Mouse (Mus musculus): Measurements from ENCODE around the gene Sucla2. TPM values are rescaled to one million over a fixed set of nuclear protein-coding genes. Genes with fewer than 3 reads are reported as not detected.
A peak's percentile ranks its signal among the peaks of the same experiment; 100 is the strongest.

Sucla2 gene
- polyA plus RNA-seq, 1 experiment from 2014 or later: 127 TPM

DNA sequence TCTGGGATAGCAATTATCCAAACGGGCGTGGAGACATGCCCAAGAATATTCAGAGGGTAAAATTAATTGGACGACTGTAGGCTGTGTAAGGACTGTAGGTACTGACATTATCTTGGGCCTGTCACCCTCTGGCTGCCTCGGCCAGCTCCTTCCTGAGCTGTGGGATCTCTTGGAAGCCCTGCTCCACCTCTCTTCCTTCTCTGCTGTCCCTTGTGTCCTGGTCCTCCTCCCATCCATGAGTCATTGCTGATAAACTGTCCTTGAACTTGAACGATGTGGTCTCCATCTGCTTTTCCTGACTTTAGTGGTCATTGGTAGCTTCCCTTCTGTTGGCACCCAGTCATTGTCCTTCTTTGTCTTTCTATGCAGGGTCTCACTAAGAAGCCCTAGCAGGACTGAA lies 38.5 kb upstream of the Sucla2 start:
- DNase-seq (no peak), ATAC-seq (ENCODE audit: low FRiP score, low TSS enrichment) (no peak)
- no peaks in the 10 kb centered on the region for H3K27me3 ChIP-seq (ENCODE audit: control insufficient read depth, insufficient read depth, low read length)
- no peak overlapping the region for H3K4me2 ChIP-seq (ENCODE audit: low read length)
- no peaks in the 10 kb centered on the region for H3K36me3 ChIP-seq (ENCODE audit: control insufficient read depth, insufficient read depth, low read length)
- WGBS: 85% methylated on average over 5 of the region's 5 CpGs
- no peak overlapping the region for H3K9ac ChIP-seq (replicated peaks; ENCODE audit: low read length)
- no peaks in the 10 kb centered on the region for H3K4me1 ChIP-seq (ENCODE audit: control insufficient read depth, insufficient read depth, low read length)
- H3K27ac ChIP-seq (replicated peaks; ENCODE audit: low read depth, low read length): no peak overlapping the region
- no peak overlapping the region for H3K4me3 ChIP-seq (replicated peaks; ENCODE audit: low read depth, low read length)
- H3K9me3 ChIP-seq (ENCODE audit: control insufficient read depth, low read length): no peaks in the 10 kb centered on the region

DNA sequence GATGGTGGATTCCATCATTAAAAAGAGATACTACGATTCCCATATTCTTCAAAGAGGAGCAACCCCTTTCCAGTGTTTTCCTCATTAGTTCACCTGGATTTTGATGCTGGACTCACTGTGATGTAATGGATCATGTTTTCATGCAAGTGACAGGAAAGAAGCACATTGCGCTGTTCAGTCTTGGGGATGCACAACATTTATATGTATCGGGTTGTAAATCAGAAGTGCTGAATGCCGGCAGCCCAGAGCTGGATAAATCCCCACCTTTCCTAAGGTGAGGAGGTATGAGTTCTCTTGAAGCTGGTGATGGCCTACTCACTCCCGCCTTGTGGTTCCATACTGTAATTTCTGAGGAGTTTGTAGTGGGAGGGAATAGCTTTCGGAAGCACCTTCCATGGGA lies 31.8 kb upstream of the Sucla2 start:
- Histone ChIP-seq H3K9ac (replicated peaks; ENCODE audit: low read length) (no peak overlapping the region), H3K27me3 (ENCODE audit: control insufficient read depth, insufficient read depth, low read length) (no peaks in the 10 kb centered on the region), H3K36me3 (ENCODE audit: control insufficient read depth, insufficient read depth, low read length) (no peaks in the 10 kb centered on the region), H3K4me1 (ENCODE audit: control insufficient read depth, insufficient read depth, low read length) (no peaks in the 10 kb centered on the region), H3K9me3 (ENCODE audit: control insufficient read depth, low read length) (no peaks in the 10 kb centered on the region), H3K27ac (replicated peaks; ENCODE audit: low read depth, low read length) (no peak overlapping the region), H3K4me3 (replicated peaks; ENCODE audit: low read depth, low read length) (no peak overlapping the region), H3K4me2 (ENCODE audit: low read length) (no peak overlapping the region)
- ATAC-seq (ENCODE audit: low FRiP score, low TSS enrichment): no peak
- no peak for DNase-seq
- WGBS: 95% methylated on average over 6 of the region's 6 CpGs

DNA sequence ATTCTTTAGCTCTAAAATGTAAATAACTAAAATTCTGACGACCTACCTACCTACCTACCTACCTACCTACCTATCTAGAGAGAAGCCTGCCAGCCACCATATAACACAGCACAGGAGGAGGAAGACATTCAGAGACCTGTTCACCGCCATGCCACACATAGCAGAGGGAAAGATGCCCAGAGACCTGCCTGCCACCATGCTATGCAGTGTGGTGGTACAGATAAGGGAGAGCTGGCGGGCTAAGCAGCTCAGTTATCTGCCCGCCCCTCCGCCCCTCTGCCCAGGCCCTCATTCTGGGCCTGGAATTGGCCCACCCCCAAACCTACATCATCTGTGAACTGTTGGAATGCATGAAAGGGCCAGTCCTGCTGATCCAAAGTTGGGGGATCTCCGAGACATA lies 31.0 kb upstream of the Sucla2 start:
- no peak overlapping the region for H3K4me3 ChIP-seq (replicated peaks; ENCODE audit: low read depth, low read length)
- WGBS: 74% methylated on average over 6 of the region's 6 CpGs
- no peaks in the 10 kb centered on the region for H3K27me3 ChIP-seq (ENCODE audit: control insufficient read depth, insufficient read depth, low read length)
- H3K9ac ChIP-seq (replicated peaks; ENCODE audit: low read length): no peak overlapping the region
- H3K27ac ChIP-seq (replicated peaks; ENCODE audit: low read depth, low read length): no peak overlapping the region
- ATAC-seq (ENCODE audit: low FRiP score, low TSS enrichment): no peak
- DNase-seq: no peak
- H3K9me3 ChIP-seq (ENCODE audit: control insufficient read depth, low read length): no peaks in the 10 kb centered on the region
- no peaks in the 10 kb centered on the region for H3K36me3 ChIP-seq (ENCODE audit: control insufficient read depth, insufficient read depth, low read length)
- H3K4me2 ChIP-seq (ENCODE audit: low read length): no peak overlapping the region
- H3K4me1 ChIP-seq (ENCODE audit: control insufficient read depth, insufficient read depth, low read length): no peaks in the 10 kb centered on the region

DNA sequence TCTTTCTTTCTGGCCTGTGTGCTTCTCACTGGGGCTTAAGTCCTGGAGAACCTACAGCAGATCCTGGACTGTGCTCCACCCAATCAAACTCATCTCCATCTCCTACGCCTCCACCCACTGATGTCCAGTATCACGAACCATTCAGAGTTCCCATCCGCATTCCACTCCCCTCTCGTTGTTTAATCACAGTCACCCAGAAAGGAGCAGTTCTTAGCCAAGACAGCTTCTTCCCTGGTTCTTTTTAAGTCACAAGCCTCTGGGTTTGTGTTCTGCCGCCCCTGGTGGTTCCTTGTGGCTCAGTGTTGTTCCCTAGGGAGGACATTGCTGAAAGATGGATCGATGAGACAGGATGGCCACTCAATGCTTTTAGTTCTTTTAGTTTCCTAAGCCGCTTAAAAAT lies 29.4 kb upstream of the Sucla2 start:
- ATAC-seq (ENCODE audit: low FRiP score, low TSS enrichment) (no peak), DNase-seq (no peak)
- Histone ChIP-seq H3K9ac (replicated peaks; ENCODE audit: low read length) (no peak overlapping the region), H3K4me2 (ENCODE audit: low read length) (no peak overlapping the region), H3K36me3 (ENCODE audit: control insufficient read depth, insufficient read depth, low read length) (no peaks in the 10 kb centered on the region), H3K4me3 (replicated peaks; ENCODE audit: low read depth, low read length) (no peak overlapping the region), H3K27me3 (ENCODE audit: control insufficient read depth, insufficient read depth, low read length) (no peaks in the 10 kb centered on the region), H3K9me3 (ENCODE audit: control insufficient read depth, low read length) (no peaks in the 10 kb centered on the region), H3K27ac (replicated peaks; ENCODE audit: low read depth, low read length) (no peak overlapping the region), H3K4me1 (ENCODE audit: control insufficient read depth, insufficient read depth, low read length) (no peaks in the 10 kb centered on the region)
- 79% methylated on average over 7 of the region's 7 CpGs for WGBS

DNA sequence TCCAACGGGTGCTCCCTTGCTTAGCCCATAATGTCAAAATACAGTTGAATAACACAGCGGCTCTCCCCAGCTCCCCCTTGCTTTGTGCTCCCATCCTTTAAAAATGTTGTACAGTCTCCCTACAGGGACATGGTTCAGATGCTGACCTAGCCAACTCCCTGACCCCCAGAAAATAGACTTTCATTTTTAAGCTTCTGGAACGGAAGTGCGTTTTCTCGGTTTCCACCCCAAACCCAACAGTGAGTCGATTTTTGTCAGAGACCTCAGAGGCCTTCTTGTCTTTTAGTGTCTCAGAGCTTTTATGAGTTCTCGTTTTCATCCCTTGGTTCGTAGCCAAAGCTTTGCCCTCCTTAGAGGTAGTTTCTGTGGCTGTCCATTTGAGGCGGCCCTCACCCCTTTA lies 23.8 kb upstream of the Sucla2 start:
- no peak overlapping the region for H3K4me3 ChIP-seq (replicated peaks; ENCODE audit: low read depth, low read length)
- DNase-seq (no peak), ATAC-seq (ENCODE audit: low FRiP score, low TSS enrichment) (no peak)
- no peak overlapping the region for H3K4me2 ChIP-seq (ENCODE audit: low read length)
- no peaks in the 10 kb centered on the region for H3K27me3 ChIP-seq (ENCODE audit: control insufficient read depth, insufficient read depth, low read length)
- H3K4me1 ChIP-seq (ENCODE audit: control insufficient read depth, insufficient read depth, low read length): no peaks in the 10 kb centered on the region
- no peak overlapping the region for H3K9ac ChIP-seq (replicated peaks; ENCODE audit: low read length)
- H3K9me3 ChIP-seq (ENCODE audit: control insufficient read depth, low read length): no peaks in the 10 kb centered on the region
- whole genome bisulfite sequencing: 93% methylated on average over 9 of the region's 9 CpGs
- H3K27ac ChIP-seq (replicated peaks; ENCODE audit: low read depth, low read length): no peak overlapping the region
- H3K36me3 ChIP-seq (ENCODE audit: control insufficient read depth, insufficient read depth, low read length): no peaks in the 10 kb centered on the region

DNA sequence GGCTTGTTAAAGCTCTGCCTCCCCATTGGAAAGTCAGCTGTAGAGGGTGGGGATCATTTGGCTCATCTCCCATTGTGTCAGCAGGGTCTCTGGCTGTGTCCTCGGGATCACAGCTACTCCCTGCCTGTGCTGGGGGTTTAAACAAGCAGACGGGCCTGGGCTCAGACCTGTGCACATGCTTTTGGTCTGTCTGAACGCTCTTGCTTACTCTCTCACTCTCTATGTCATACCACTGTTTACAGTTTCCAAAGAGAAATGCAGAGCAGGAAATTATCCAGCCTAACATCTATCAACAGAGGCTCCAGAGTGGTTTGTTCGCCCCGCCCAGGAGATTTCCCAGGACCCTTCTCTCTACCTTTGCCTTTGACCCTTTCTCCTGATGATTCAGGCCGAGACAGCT lies 23.4 kb upstream of the Sucla2 start:
- no peaks in the 10 kb centered on the region for H3K9me3 ChIP-seq (ENCODE audit: control insufficient read depth, low read length)

DNA sequence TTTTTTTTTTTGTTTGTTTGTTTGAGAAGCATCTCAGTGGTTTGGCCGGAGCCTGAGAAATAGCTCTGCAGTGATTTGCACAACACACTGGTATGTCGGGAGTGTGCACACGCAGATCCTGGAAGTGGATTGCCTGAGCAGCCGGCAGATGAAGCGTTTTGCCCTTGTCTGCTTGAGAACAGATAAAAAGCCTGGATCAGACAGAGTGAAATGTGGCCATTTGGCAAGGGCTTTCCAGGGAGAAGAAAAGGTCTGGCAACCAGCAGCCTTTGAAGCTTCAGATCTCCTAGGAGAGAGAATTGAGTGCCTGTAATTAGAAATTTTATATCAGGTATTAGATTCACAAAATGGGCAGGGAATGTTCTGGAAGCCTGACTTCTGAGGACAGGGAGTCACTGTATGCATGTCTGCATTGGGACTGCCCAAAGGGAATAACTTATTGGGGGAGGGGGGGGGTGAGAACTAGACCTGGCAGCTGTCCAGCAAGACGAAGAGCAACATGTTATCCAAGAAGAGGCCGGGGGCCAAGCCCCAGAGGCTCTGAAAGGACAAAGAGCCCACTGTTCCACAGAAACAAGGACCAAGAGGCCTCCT lies 22.4 kb upstream of the Sucla2 start:
- Histone ChIP-seq H3K36me3 (ENCODE audit: control insufficient read depth, insufficient read depth, low read length) (no peaks in the 10 kb centered on the region), H3K9me3 (ENCODE audit: control insufficient read depth, low read length) (no peaks in the 10 kb centered on the region), H3K4me3 (replicated peaks; ENCODE audit: low read depth, low read length) (no peak overlapping the region), H3K4me1 (ENCODE audit: control insufficient read depth, insufficient read depth, low read length) (no peaks in the 10 kb centered on the region), H3K27ac (replicated peaks; ENCODE audit: low read depth, low read length) (peak overlapping the region; percentile 70), H3K4me2 (ENCODE audit: low read length) (no peak overlapping the region), H3K9ac (replicated peaks; ENCODE audit: low read length) (no peak overlapping the region), H3K27me3 (ENCODE audit: control insufficient read depth, insufficient read depth, low read length) (no peaks in the 10 kb centered on the region)
- ATAC-seq (ENCODE audit: low FRiP score, low TSS enrichment): peak; percentile 61; the same call in 1 of the 2 replicates
- 51% methylated on average over 7 of the region's 7 CpGs for WGBS
- DNase-seq: peak; percentile 74

More for the DNA sequence above, 23.4 kb upstream of the Sucla2 start:
- DNase-seq: no peak
- Histone ChIP-seq H3K27me3 (ENCODE audit: control insufficient read depth, insufficient read depth, low read length) (no peaks in the 10 kb centered on the region), H3K36me3 (ENCODE audit: control insufficient read depth, insufficient read depth, low read length) (no peaks in the 10 kb centered on the region), H3K4me3 (replicated peaks; ENCODE audit: low read depth, low read length) (no peak overlapping the region), H3K4me2 (ENCODE audit: low read length) (no peak overlapping the region), H3K9ac (replicated peaks; ENCODE audit: low read length) (no peak overlapping the region), H3K27ac (replicated peaks; ENCODE audit: low read depth, low read length) (peak overlapping the region; percentile 6; the same call in 1 of the 2 replicates), H3K4me1 (ENCODE audit: control insufficient read depth, insufficient read depth, low read length) (no peaks in the 10 kb centered on the region)
- 76% methylated on average over 6 of the region's 6 CpGs for WGBS
- ATAC-seq (ENCODE audit: low FRiP score, low TSS enrichment): no peak

DNA sequence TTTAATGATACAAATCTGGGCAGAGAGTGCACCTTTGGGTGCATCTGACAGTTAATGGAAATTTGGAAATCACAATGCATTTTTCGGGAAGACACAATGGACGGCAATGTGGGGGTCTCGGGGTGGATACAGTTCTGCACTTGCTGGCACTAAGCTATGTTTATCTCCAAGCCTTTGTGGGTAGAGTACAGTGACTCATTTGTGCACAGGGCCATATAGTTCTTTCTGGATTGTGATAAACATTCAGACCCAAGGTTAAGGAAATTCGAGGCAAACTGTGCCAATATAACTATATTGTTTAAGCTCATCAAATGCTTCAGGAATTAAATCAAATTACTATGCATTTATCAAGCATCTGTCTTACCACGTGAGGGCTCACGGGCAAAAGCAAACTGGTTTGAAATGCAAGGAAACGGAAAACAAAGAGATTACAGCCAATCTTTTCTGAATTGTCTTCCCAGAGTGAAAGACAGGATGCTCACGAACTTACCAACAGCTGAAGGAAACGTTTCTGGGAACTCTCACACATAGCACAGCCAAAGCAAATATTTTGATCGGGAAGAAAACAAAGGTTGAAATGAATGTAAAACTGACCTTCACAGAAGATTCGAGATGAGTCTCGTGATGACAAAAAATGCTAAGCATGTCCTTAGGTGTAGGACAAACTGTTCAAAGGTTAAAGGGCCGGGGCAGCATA lies 21.7 kb upstream of the Sucla2 start:
- DNase-seq (no peak), ATAC-seq (ENCODE audit: low FRiP score, low TSS enrichment) (peak; percentile 61; the same call in 1 of the 2 replicates)
- Histone ChIP-seq H3K27me3 (ENCODE audit: control insufficient read depth, insufficient read depth, low read length) (no peaks in the 10 kb centered on the region), H3K4me1 (ENCODE audit: control insufficient read depth, insufficient read depth, low read length) (no peaks in the 10 kb centered on the region), H3K36me3 (ENCODE audit: control insufficient read depth, insufficient read depth, low read length) (no peaks in the 10 kb centered on the region), H3K4me2 (ENCODE audit: low read length) (no peak overlapping the region), H3K9me3 (ENCODE audit: control insufficient read depth, low read length) (no peaks in the 10 kb centered on the region), H3K9ac (replicated peaks; ENCODE audit: low read length) (no peak overlapping the region), H3K4me3 (replicated peaks; ENCODE audit: low read depth, low read length) (no peak overlapping the region), H3K27ac (replicated peaks; ENCODE audit: low read depth, low read length) (peak overlapping the region; percentile 70)
- WGBS: 65% methylated on average over 13 of the region's 13 CpGs

DNA sequence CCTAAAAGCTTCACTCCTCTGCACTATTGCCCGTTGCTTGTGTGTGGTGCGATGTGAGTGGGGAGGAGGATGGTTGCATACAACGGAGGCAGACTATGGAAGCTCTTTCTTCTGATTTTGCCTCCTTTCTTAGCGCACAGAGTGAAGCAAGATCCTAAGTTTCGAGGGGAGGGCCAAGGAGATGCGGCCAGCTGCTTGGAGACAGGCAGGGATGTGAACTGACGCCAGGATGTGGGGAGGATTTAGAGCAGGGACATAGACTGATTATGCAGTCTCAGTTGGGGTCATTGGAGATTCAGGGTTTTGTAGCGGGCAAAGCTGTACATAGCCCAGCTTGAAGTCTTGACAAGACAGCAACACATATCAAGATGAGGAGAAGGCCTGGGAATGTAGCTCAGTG lies 18.8 kb upstream of the Sucla2 start:
- ATAC-seq (ENCODE audit: low FRiP score, low TSS enrichment) (no peak), DNase-seq (no peak)
- Histone ChIP-seq H3K9ac (replicated peaks; ENCODE audit: low read length) (no peak overlapping the region), H3K9me3 (ENCODE audit: control insufficient read depth, low read length) (no peaks in the 10 kb centered on the region), H3K4me2 (ENCODE audit: low read length) (no peak overlapping the region), H3K27me3 (ENCODE audit: control insufficient read depth, insufficient read depth, low read length) (no peaks in the 10 kb centered on the region), H3K27ac (replicated peaks; ENCODE audit: low read depth, low read length) (no peak overlapping the region), H3K4me1 (ENCODE audit: control insufficient read depth, insufficient read depth, low read length) (peaks cover 8% of the 10 kb centered on the region), H3K4me3 (replicated peaks; ENCODE audit: low read depth, low read length) (no peak overlapping the region), H3K36me3 (ENCODE audit: control insufficient read depth, insufficient read depth, low read length) (no peaks in the 10 kb centered on the region)
- 46% methylated on average over 8 of the region's 8 CpGs for WGBS

Data from midbrain, embryonic 14.5 days (tissue).